ENCODE assay signal across 10 mouse cellular contexts in the genomic region with DNA sequence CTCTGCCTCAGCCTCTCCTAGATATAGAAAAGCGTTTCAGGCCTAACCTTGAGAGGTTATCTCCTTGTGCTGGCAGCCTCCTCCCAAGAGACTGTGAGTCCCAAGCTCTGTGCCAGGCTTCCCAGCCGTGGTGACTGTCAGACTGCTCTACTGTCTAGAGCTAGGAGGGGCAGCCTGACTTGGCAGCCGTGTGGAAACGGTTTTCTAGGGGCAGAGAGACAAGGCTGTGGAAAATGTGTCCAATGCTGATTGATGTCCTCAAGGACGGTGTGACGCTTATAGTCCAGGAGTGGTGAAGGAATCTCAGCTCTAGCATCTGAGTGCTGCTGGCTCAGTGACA.
DNase-seq lines count a peak whose midpoint lies in the region; ATAC-seq and TF ChIP-seq lines count a peak whose summit lies in the region.
"Had no signal": no experiment of that assay in that cellular context is flagged by ENCODE, and none has a peak within 500 bp of the region (broad histone marks: within the 10 kb centered on the region; RNA-seq: fewer than 3 reads in every experiment).

No protein-coding gene starts in this region.

- peak; percentile 37 to 70 for DNase-seq in heart, adult 2 months
- DNase-seq in heart, embryonic 10.5 days (ENCODE audit: low spot score), result no peak
- DNase-seq in adrenal gland, postnatal 36 days, result peak; percentile 60 to 61
- peak; percentile 39 for DNase-seq in forebrain, postnatal 0 days
- no peak for DNase-seq in urinary bladder, adult 2 months (ENCODE audit: low spot score)
- DNase-seq: thymus, adult 18-20 months had no signal

- H3K27me3 ChIP-seq in heart, adult 2 months (ENCODE audit: control insufficient read depth, insufficient read depth, low read length), result no peaks in the 10 kb centered on the region
- no peaks in the 10 kb centered on the region for H3K27me3 ChIP-seq in heart, embryonic 10.5 days (ENCODE audit: insufficient read depth, poor library complexity, severe bottlenecking)
- H3K27me3 ChIP-seq in forebrain, postnatal 0 days (ENCODE audit: insufficient read depth, low read length), result no peaks in the 10 kb centered on the region
- H3K27me3 ChIP-seq in intestine, postnatal 0 days (replicated peaks; ENCODE audit: control insufficient read depth, insufficient read depth, low read length), result no peaks in the 10 kb centered on the region
- H3K27me3 ChIP-seq: limb, embryonic 13.5 days had no signal

- WGBS in heart, adult 2 months, result 31% methylated on average over 6 of the region's 6 CpGs
- WGBS in heart, embryonic 10.5 days, result 40% methylated on average over 6 of the region's 6 CpGs
- 49% methylated on average over 6 of the region's 6 CpGs for WGBS in forebrain, postnatal 0 days
- 70% methylated on average over 6 of the region's 6 CpGs for WGBS in intestine, postnatal 0 days

- H3K27ac ChIP-seq in heart, adult 2 months, result no peak overlapping the region
- no peak overlapping the region for H3K27ac ChIP-seq in heart, embryonic 10.5 days
- peak overlapping the region; percentile 35; the same call in 1 of the 2 replicates for H3K27ac ChIP-seq in forebrain, postnatal 0 days (ENCODE audit: low read depth, low read length)
- H3K27ac ChIP-seq in intestine, postnatal 0 days (ENCODE audit: low read depth, low read length), result no peak overlapping the region
- H3K27ac ChIP-seq: kidney, postnatal 0 days; limb, embryonic 13.5 days had no signal

- intact Hi-C loops in heart, adult 2 months (cut with DNase I), result loop anchor here (5.0 kb wide), 1 partner anchor 199 kb away; no protein-coding TSS in a partner anchor

- no peaks in the 10 kb centered on the region for H3K4me1 ChIP-seq in heart, adult 2 months (ENCODE audit: control insufficient read depth, insufficient read depth, low read length)
- peaks cover 8% of the 10 kb centered on the region; the same call in 1 of the 2 replicates for H3K4me1 ChIP-seq in heart, embryonic 10.5 days
- H3K4me1 ChIP-seq in forebrain, postnatal 0 days (ENCODE audit: insufficient read depth), result peaks cover 2% of the 10 kb centered on the region; the same call in 1 of the 2 replicates
- no peaks in the 10 kb centered on the region for H3K4me1 ChIP-seq in intestine, postnatal 0 days (replicated peaks; ENCODE audit: control insufficient read depth, insufficient read depth, low read length)
- H3K4me1 ChIP-seq: limb, embryonic 13.5 days had no signal

- TF ChIP-seq CTCF in heart, adult 2 months (IDR thresholded peaks at IDR 0.05), result no peak
- no peak for TF ChIP-seq CTCF in forebrain, postnatal 0 days (IDR thresholded peaks at IDR 0.05; ENCODE audit: low read depth)
- no peak for TF ChIP-seq CTCF in intestine, postnatal 0 days (IDR thresholded peaks at IDR 0.05; ENCODE audit: low read depth)

- H3K9me3 ChIP-seq in heart, embryonic 10.5 days, result no peaks in the 10 kb centered on the region
- no peaks in the 10 kb centered on the region for H3K9me3 ChIP-seq in forebrain, postnatal 0 days (ENCODE audit: low read length)
- H3K9me3 ChIP-seq in intestine, postnatal 0 days (ENCODE audit: control insufficient read depth), result no peaks in the 10 kb centered on the region
- H3K9me3 ChIP-seq: limb, embryonic 13.5 days had no signal

- H3K79me2 ChIP-seq in heart, adult 2 months (replicated peaks; ENCODE audit: control insufficient read depth, insufficient read depth, low read length), result no peaks in the 10 kb centered on the region

- no peaks in the 10 kb centered on the region for H3K36me3 ChIP-seq in heart, adult 2 months (ENCODE audit: control insufficient read depth, insufficient read depth, low read length)
- no peaks in the 10 kb centered on the region for H3K36me3 ChIP-seq in heart, embryonic 10.5 days
- H3K36me3 ChIP-seq in forebrain, postnatal 0 days (ENCODE audit: insufficient read depth), result no peaks in the 10 kb centered on the region
- H3K36me3 ChIP-seq in intestine, postnatal 0 days (ENCODE audit: control insufficient read depth, insufficient read depth), result no peaks in the 10 kb centered on the region
- H3K36me3 ChIP-seq: limb, embryonic 13.5 days had no signal

- no peak overlapping the region for H3K9ac ChIP-seq in heart, adult 2 months (ENCODE audit: low read depth, low read length)
- H3K9ac ChIP-seq in forebrain, postnatal 0 days, result no peak overlapping the region
- no peak overlapping the region for H3K9ac ChIP-seq in intestine, postnatal 0 days (ENCODE audit: low read depth, low read length)
- H3K9ac ChIP-seq: limb, embryonic 13.5 days had no signal

- no peak overlapping the region for H3K4me3 ChIP-seq in heart, adult 2 months
- no peak overlapping the region for H3K4me3 ChIP-seq in heart, embryonic 10.5 days
- no peak overlapping the region for H3K4me3 ChIP-seq in forebrain, postnatal 0 days (ENCODE audit: low read depth, low read length)
- no peak overlapping the region for H3K4me3 ChIP-seq in intestine, postnatal 0 days (ENCODE audit: low read depth, low read length)
- H3K4me3 ChIP-seq: limb, embryonic 13.5 days had no signal

- TF ChIP-seq POLR2A in heart, adult 2 months (IDR thresholded peaks at IDR 0.05; ENCODE audit: insufficient read depth, low read depth, low read length), result no peak

- no peak for TF ChIP-seq EP300 in heart, adult 2 months (IDR thresholded peaks at IDR 0.05; ENCODE audit: insufficient read depth, low read depth, low read length)

- ATAC-seq in forebrain, postnatal 0 days, result peak; percentile 42
- ATAC-seq in megakaryocyte progenitor cell, adult 5-6 weeks (replicated peaks; ENCODE audit: poor library complexity), result 0 out of 2 replicates have a peak, but pooled peaks have one; percentile 5
- ATAC-seq in intestine, postnatal 0 days, result no peak

- no peak overlapping the region for H3K4me2 ChIP-seq in forebrain, postnatal 0 days (ENCODE audit: low read depth)
- no peak overlapping the region for H3K4me2 ChIP-seq in intestine, postnatal 0 days (replicated peaks; ENCODE audit: low read depth)
- H3K4me2 ChIP-seq: limb, embryonic 13.5 days had no signal

Comparison
In these comparisons a context has a peak if more than half of its experiments do, and no peak if none do; other contexts are left out.
1. DNase-seq: peak in heart, adult 2 months (2 of 2), adrenal gland, postnatal 36 days (2 of 2) and forebrain, postnatal 0 days (single experiment); none in heart, embryonic 10.5 days (single experiment) and urinary bladder, adult 2 months (single experiment).